Comparison of ENCODE assay signal across 10 mouse cellular contexts in the genomic region with DNA sequence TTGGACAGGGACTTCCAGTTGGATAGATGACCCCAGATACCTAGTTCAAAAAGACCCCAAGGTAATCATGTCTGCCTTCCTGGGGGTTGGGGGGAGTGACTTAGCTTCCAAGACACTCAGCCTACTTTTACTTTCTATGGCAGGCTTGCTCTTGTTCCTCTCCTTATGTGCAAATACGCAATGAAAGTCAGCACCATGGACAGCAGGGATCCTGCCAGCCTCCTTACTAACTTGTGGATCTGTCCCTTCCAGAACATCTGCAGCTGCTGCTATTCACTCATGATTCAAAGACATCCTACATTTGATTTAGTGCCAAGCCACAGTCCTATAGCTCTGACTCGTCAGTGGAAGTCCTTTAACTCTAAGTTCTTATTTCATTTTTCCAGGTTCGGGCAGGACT.
A peak's percentile ranks its signal among the peaks of the same experiment; 100 is the strongest.
DNase-seq lines count a peak whose midpoint lies in the region; ATAC-seq lines count a peak whose summit lies in the region.
"Had no signal": no experiment of that assay in that cellular context is flagged by ENCODE, and none has a peak within 500 bp of the region (broad histone marks: within the 10 kb centered on the region; RNA-seq: fewer than 3 reads in every experiment).

No protein-coding gene starts in this region.

- no peaks in the 10 kb centered on the region for H3K36me3 ChIP-seq in hindbrain, embryonic 10.5 days
- H3K36me3 ChIP-seq in hindbrain, embryonic 13.5 days = no peaks in the 10 kb centered on the region

- no peaks in the 10 kb centered on the region for H3K9me3 ChIP-seq in hindbrain, embryonic 10.5 days
- no peaks in the 10 kb centered on the region for H3K9me3 ChIP-seq in hindbrain, embryonic 13.5 days

- no peaks in the 10 kb centered on the region for H3K27me3 ChIP-seq in hindbrain, embryonic 10.5 days (ENCODE audit: insufficient read depth, poor library complexity, severe bottlenecking)
- H3K27me3 ChIP-seq in hindbrain, embryonic 13.5 days = no peaks in the 10 kb centered on the region

- no peak overlapping the region for H3K27ac ChIP-seq in hindbrain, embryonic 10.5 days
- H3K27ac ChIP-seq in hindbrain, embryonic 13.5 days = no peak overlapping the region

- H3K4me3 ChIP-seq in hindbrain, embryonic 10.5 days = no peak overlapping the region
- H3K4me3 ChIP-seq in hindbrain, embryonic 13.5 days = no peak overlapping the region

- no peak overlapping the region for H3K4me2 ChIP-seq in hindbrain, embryonic 13.5 days

- WGBS in hindbrain, embryonic 10.5 days = 74% methylated on average over 3 of the region's 3 CpGs
- WGBS in hindbrain, embryonic 13.5 days = 82% methylated on average over 3 of the region's 3 CpGs

- ATAC-seq in hindbrain, embryonic 13.5 days (ENCODE audit: low FRiP score) = no peak
- ATAC-seq in common myeloid progenitor, adult 5-6 weeks (replicated peaks; ENCODE audit: low read depth, poor library complexity, severe bottlenecking) = peak; percentile 75
- ATAC-seq: midbrain, embryonic 16.5 days had no signal

- no peaks in the 10 kb centered on the region for H3K4me1 ChIP-seq in hindbrain, embryonic 10.5 days (replicated peaks)
- no peaks in the 10 kb centered on the region for H3K4me1 ChIP-seq in hindbrain, embryonic 13.5 days (replicated peaks)

- peak; percentile 36 for DNase-seq in hindbrain, embryonic 10.5 days (ENCODE audit: low spot score)
- DNase-seq in ovary, postnatal 14 days (ENCODE audit: low spot score) = peak; percentile 15
- DNase-seq in ovary, postnatal 36 days (ENCODE audit: low spot score) = no peak
- DNase-seq in retina, embryonic 14.5 days (ENCODE audit: low spot score) = peak; percentile 79
- DNase-seq in left cerebral cortex, adult 11 months (ENCODE audit: low spot score) = no peak
- no peak for DNase-seq in ovary, adult 18-20 months (ENCODE audit: low spot score)
- DNase-seq: layer of hippocampus, adult 9-11 months had no signal

- H3K9ac ChIP-seq in hindbrain, embryonic 13.5 days = no peak overlapping the region

Comparison
In these comparisons a context has a peak if more than half of its experiments do, and no peak if none do; other contexts are left out.
1. DNase-seq: peak in hindbrain, embryonic 10.5 days (single experiment), ovary, postnatal 14 days (single experiment) and retina, embryonic 14.5 days (single experiment); none in ovary, postnatal 36 days (single experiment), left cerebral cortex, adult 11 months (single experiment) and ovary, adult 18-20 months (single experiment).